Mouse (Mus musculus): ENCODE results near the gene Rnase4. TPM values are rescaled to one million over a fixed set of nuclear protein-coding genes. Genes with fewer than 3 reads are reported as not detected.
A peak's percentile ranks its signal among the peaks of the same experiment; 100 is the strongest.
"Not testable (repeated sequence)": the region's sequence is repeated elsewhere in the genome, so short reads cannot be mapped to it uniquely, and the experiment has no call there.

Gene Rnase4
- polyA plus RNA-seq, 1 experiment: 1.6 TPM

GRCm38 (mm10) chr14:51095736-51096524 is 5.1 kb downstream of the Rnase4 start:
- TF ChIP-seq GATA1 (IDR thresholded peaks at IDR 0.05; ENCODE audit: borderline replicate concordance, low read length) (no peak), FLI1 (IDR thresholded peaks at IDR 0.05; ENCODE audit: low read length) (no peak)
- no peaks in the 10 kb centered on the region for H3K36me3 ChIP-seq (replicated peaks; ENCODE audit: low read length)
- H3K4me3 ChIP-seq (replicated peaks): peak overlapping the region; percentile 64
- H3K4me1 ChIP-seq: peaks cover 34% of the 10 kb centered on the region
- H3K9me3 ChIP-seq: no peaks in the 10 kb centered on the region
- H3K27me3 ChIP-seq (replicated peaks): no peaks in the 10 kb centered on the region

GRCm38 (mm10) chr14:51098300-51098699 is 7.4 kb downstream of the Rnase4 start:
- not testable (repeated sequence) for H3K9me3 ChIP-seq; H3K27me3 ChIP-seq (replicated peaks); H3K4me3 ChIP-seq (replicated peaks); H3K36me3 ChIP-seq (replicated peaks; ENCODE audit: low read length)
- peaks cover 23% of the 10 kb centered on the region for H3K4me1 ChIP-seq

DNA sequence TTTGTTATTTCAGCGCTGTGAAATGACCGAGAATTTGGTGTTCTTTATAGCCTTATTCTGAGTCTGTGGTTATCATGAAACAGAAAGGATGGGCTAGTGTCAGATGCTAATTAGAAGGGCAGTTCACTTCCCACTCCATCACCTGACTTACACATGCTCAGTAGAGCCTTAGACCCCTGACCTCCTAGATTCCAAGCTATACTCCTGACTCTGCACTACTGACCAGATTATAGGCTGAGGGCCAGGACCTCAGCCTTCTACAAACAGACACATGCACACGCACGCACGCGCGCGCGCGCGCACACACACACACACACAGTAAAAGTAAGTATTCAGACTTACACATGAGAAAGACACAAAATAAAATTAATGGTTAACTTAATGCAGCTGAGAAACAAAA is 8.0 kb downstream of the Rnase4 start:
- H3K4me1 ChIP-seq: peaks cover 17% of the 10 kb centered on the region
- H3K36me3 ChIP-seq (replicated peaks; ENCODE audit: low read length): no peaks in the 10 kb centered on the region
- H3K27me3 ChIP-seq (replicated peaks): no peaks in the 10 kb centered on the region
- H3K9me3 ChIP-seq: no peaks in the 10 kb centered on the region
- TF ChIP-seq GATA1 (IDR thresholded peaks at IDR 0.05; ENCODE audit: borderline replicate concordance, low read length): no peak
- no peak overlapping the region for H3K4me3 ChIP-seq (replicated peaks)

- H3K4me1 ChIP-seq: peaks cover 6% of the 10 kb centered on the region; the same call in 1 of the 2 replicates
- no peaks in the 10 kb centered on the region for H3K36me3 ChIP-seq (replicated peaks; ENCODE audit: low read length)
- H3K27me3 ChIP-seq (replicated peaks): no peaks in the 10 kb centered on the region
- no peak overlapping the region for H3K4me3 ChIP-seq (replicated peaks)
- TF ChIP-seq GATA1 (IDR thresholded peaks at IDR 0.05; ENCODE audit: borderline replicate concordance, low read length) (no peak), FLI1 (IDR thresholded peaks at IDR 0.05; ENCODE audit: low read length) (no peak)
- no peaks in the 10 kb centered on the region for H3K9me3 ChIP-seq
These were observed 10.4 kb downstream of the Rnase4 start for GRCm38 (mm10) chr14:51101284-51101683.

GRCm38 (mm10) chr14:51103217-51103616 is 12.3 kb downstream of the Rnase4 start:
- peaks cover 5% of the 10 kb centered on the region; the same call in 1 of the 2 replicates for H3K4me1 ChIP-seq
- H3K27me3 ChIP-seq (replicated peaks): no peaks in the 10 kb centered on the region
- H3K36me3 ChIP-seq (replicated peaks; ENCODE audit: low read length): no peaks in the 10 kb centered on the region
- no peaks in the 10 kb centered on the region for H3K9me3 ChIP-seq
- no peak for TF ChIP-seq FLI1 (IDR thresholded peaks at IDR 0.05; ENCODE audit: low read length)
- TF ChIP-seq GATA1 (IDR thresholded peaks at IDR 0.05; ENCODE audit: borderline replicate concordance, low read length): no peak
- H3K4me3 ChIP-seq (replicated peaks): no peak overlapping the region

DNA sequence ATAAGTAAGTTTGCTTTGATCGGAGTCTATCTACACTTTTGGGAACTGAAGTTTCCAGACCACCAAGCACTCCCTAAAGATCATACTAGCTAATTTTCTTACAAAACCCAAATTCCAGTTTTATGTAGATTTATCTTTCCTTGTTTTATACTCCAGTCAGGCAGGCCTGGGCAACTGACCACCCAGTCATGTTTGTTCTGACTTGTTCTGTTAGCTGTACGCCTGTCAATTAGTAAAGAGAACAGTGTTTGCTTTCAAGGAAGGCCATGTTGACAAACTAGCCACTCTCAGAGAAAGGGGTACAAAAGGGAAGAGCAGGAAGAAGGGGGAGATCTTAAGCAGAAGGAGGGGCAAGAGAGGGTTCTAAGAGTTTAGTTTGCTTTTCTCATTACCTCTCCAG is 13.5 kb downstream of the Rnase4 start:
- Histone ChIP-seq H3K36me3 (replicated peaks; ENCODE audit: low read length) (no peaks in the 10 kb centered on the region), H3K4me3 (replicated peaks) (no peak overlapping the region), H3K27me3 (replicated peaks) (no peaks in the 10 kb centered on the region), H3K4me1 (peaks cover 5% of the 10 kb centered on the region; the same call in 1 of the 2 replicates), H3K9me3 (no peaks in the 10 kb centered on the region)
- TF ChIP-seq GATA1 (IDR thresholded peaks at IDR 0.05; ENCODE audit: borderline replicate concordance, low read length): no peak
- TF ChIP-seq FLI1 (IDR thresholded peaks at IDR 0.05; ENCODE audit: low read length): no peak

DNA sequence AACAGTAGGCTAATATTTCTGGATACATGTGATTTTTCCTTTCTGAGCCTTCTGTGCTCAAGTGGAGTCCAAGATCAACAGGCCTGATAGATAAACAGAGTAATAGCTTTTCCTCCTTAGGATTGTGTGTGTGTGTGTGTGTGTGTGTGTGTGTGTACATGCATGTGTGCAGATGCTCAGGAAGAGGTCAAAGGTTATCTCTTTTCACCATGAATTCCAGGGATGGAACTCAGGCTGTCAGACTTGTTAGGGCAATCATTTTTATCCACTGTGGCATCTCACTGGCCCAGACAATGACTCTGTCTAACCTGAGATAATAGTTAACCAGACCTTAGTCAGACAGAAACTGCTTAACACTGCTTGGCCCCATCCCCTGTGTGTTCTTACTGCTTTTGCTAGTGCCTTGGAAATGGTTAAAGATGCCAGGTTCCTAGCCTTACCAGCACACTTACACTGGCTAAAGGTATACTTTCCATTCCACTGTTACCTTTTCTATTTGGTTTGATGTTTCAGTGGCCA is 15.6 kb downstream of the Rnase4 start:
- Histone ChIP-seq H3K27me3 (replicated peaks) (peaks cover 3% of the 10 kb centered on the region), H3K36me3 (replicated peaks; ENCODE audit: low read length) (no peaks in the 10 kb centered on the region), H3K9me3 (no peaks in the 10 kb centered on the region), H3K4me3 (replicated peaks) (no peak overlapping the region), H3K4me1 (peaks cover 5% of the 10 kb centered on the region; the same call in 1 of the 2 replicates)
- no peak for TF ChIP-seq FLI1 (IDR thresholded peaks at IDR 0.05; ENCODE audit: low read length)
- TF ChIP-seq GATA1 (IDR thresholded peaks at IDR 0.05; ENCODE audit: borderline replicate concordance, low read length): no peak

GRCm38 (mm10) chr14:51111966-51112365 is 21.1 kb downstream of the Rnase4 start:
- H3K9me3 ChIP-seq: no peaks in the 10 kb centered on the region
- no peaks in the 10 kb centered on the region for H3K36me3 ChIP-seq (replicated peaks; ENCODE audit: low read length)
- H3K4me3 ChIP-seq (replicated peaks): no peak overlapping the region
- no peaks in the 10 kb centered on the region for H3K4me1 ChIP-seq
- no peak for TF ChIP-seq FLI1 (IDR thresholded peaks at IDR 0.05; ENCODE audit: low read length)
- peaks cover 3% of the 10 kb centered on the region for H3K27me3 ChIP-seq (replicated peaks)

DNA sequence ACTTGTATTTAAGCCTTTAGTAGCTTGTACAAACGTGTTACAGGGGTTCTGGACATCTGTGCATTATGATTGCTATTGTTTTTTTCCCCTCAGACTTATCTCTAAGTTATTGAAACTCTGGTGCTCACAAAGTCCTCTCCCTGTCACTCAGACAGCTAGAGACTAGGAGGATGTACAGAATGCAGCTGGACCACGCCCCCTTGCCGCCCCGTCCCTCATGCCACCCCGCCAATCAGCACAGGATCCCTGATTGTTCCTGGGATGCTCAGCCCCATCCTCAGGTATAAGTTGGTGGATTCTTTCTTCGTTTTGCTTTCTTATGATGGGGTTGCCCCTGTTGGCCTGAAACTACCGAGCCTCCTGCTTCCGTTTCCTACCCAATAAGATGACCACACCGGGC is 22.6 kb downstream of the Rnase4 start:
- H3K9me3 ChIP-seq: peaks cover 1% of the 10 kb centered on the region; the same call in 1 of the 2 replicates
- H3K27me3 ChIP-seq (replicated peaks): peaks cover 3% of the 10 kb centered on the region
- H3K4me1 ChIP-seq: no peaks in the 10 kb centered on the region
- TF ChIP-seq GATA1 (IDR thresholded peaks at IDR 0.05; ENCODE audit: borderline replicate concordance, low read length) (no peak), FLI1 (IDR thresholded peaks at IDR 0.05; ENCODE audit: low read length) (no peak)
- no peak overlapping the region for H3K4me3 ChIP-seq (replicated peaks)
- no peaks in the 10 kb centered on the region for H3K36me3 ChIP-seq (replicated peaks; ENCODE audit: low read length)

DNA sequence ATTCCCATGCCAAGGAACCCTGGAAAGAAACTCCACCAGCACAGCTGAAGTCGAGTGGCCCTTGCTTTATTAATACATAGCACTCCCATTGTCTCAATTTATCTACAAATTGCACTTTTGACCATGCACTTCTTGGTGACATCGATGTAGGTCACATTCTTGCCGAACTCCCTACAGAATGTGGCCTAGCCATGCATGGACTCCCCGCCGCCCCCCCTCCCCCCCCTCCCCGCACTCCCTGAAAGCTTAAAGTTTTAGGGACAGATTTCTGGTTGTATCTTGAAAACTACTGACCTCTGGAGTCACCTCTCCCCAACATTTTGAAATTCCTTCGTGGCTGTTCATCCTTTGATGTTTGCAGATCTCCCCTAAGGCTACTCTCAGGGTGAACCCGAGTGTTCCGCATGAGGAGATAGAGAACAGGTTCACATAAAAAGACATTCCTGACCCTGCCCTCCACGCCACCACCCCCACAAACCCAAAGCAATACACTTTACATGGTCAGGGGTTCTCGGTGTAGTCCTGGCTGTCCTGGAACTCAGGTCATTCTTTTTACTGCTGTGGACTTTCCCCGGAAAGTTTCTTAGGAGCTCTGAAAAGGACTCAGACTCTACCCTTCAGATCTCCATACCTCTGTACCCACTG is 23.2 kb downstream of the Rnase4 start, which contains the start of gene Eddm3b:
Gene Eddm3b (plus strand): TSS at position 511 of the 645 bp plus-strand sequence.
- TF ChIP-seq FLI1 (IDR thresholded peaks at IDR 0.05; ENCODE audit: low read length) (no peak), GATA1 (IDR thresholded peaks at IDR 0.05; ENCODE audit: borderline replicate concordance, low read length) (no peak)
- Histone ChIP-seq H3K27me3 (replicated peaks) (peaks cover 3% of the 10 kb centered on the region), H3K4me3 (replicated peaks) (no peak within 1 kb of the TSS), H3K36me3 (replicated peaks; ENCODE audit: low read length) (no peaks in the 10 kb centered on the region), H3K4me1 (no peaks in the 10 kb centered on the region), H3K9me3 (peaks cover 7% of the 10 kb centered on the region)

Data from megakaryocyte, embryonic 14.5 days (primary cell).